Mouse (Mus musculus) spleen, postnatal 14 days (tissue): ENCODE data around the gene Tbc1d8b.

Experiments
- DNase-seq, 2 experiments: peaks; one replicate each; pipeline ENCODE4 v3.0.0; 2021 to 2022; ENCODE audit warnings: low spot score in 2 of 2

The Tbc1d8b gene

DNA sequence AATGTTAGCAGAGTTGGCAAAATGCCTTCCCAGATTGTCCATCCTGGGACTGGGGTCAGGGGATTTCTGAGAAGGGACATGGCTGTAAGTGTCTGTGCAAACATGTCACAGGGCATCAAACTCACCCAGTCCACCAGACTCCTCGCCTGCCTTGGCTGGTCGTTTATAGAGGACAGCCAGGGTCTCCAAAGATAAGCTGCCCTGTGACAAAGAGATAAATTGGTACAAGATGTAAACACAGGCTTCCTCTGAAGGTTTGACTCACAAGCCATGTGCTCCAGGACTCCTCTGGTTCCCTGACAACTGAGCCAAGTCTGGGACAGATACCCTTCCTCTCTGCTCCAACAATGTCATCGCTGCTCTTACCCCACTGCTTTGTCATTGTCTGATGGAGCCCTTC lies 96.2 kb downstream of the Tbc1d8b start:
- DNase-seq: no peak

DNA sequence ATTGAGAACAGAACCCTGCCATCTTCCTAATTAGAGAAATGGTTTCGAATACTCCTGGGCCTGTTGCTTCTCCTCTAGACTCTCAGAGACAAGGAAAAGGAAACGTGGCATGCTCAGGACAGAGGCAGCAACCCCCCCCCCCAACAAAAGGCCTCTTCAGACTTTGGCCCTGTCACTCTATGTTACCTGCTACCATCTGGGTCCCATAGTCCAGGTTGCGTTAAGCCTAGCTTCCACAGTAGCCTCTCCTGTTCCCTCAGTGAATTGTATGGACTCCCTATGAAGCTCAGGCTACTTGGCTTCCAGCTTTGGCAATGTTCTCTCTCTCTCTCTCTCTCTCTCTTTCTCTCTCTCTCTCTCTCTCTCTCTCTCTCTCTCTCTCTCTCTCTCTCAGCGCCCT lies 96.8 kb downstream of the Tbc1d8b start:
- no peak for DNase-seq

DNA sequence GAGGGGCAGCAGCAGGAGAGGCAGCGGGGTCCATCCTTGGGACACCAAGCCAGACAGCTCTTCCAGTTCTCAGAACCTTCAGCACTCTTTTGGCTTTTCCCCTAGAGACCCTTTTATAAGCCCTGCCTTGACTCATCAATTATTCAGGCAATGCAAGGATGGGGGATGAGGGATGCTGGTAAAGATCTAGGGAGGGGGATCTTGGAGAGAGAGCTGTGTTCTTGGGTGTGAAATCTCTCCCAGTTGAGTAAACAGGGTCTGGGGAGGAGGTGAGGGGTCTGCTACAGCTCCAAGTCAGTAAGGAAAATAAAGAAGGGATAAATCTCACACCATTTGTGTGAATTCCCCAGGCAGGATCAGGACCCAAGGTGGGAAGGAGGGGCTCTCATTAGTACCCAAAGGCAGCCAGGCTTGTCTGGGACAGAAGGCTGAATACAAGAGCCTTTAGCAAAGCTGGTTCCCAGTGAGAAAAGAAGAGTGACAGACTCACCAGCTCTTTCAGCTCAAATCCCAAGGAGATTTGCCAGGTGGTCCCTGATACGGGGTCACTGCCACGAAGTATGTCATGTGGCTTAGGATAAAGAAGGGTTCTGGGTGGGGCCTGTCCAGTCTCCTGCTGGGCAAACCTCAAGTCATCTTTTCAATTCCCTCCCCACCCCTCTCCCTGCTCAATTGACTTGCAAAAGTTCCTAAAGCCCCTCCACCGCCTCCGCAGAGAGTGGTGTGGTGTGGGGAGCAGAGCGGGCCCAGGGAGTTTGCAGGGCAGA lies 97.7 kb downstream of the Tbc1d8b start, which contains the start of gene Ripply1:
Gene Ripply1 (minus strand): TSS at position 76 of the 767 bp plus-strand sequence.
- DNase-seq: no peak

DNA sequence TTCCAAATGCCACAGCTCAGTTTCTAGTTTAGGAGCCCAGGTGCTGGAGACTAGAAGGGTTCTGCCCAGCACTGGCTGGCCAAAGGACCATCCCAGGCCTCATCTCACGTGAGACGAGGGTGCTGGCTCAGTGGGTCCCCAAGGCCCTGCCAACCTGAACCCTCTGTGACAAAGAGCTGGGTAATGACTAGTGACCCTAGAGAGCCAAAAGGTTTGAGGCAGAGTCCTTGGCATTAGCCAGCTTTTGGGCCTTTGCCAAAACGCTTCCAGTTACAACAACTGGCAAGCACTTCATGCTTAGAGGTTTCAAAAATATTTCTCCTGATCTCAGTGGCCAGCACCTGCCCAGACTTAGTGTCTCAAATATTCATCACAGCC lies 98.2 kb downstream of the Tbc1d8b start:
- DNase-seq: no peak

DNA sequence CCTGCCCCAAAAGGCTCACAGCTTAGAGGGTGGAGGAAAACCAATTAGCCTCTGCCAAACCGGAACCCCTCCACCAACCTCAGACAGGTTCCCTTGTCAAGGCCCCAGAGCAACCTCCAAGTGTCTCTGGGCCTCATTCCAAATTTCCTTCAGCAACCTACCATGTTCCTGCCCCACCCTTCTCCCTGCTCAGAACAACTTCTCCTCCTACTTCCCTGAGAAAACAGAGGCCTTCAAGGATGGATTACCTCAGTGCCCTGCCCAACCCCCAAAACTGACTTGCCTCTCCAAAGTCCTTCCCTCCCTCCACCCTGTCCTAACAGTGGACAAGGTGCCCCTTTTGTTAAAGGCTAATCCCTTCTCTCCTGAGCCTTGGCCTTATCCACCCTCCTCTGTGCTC lies 101.0 kb downstream of the Tbc1d8b start:
- DNase-seq: no peak

DNA sequence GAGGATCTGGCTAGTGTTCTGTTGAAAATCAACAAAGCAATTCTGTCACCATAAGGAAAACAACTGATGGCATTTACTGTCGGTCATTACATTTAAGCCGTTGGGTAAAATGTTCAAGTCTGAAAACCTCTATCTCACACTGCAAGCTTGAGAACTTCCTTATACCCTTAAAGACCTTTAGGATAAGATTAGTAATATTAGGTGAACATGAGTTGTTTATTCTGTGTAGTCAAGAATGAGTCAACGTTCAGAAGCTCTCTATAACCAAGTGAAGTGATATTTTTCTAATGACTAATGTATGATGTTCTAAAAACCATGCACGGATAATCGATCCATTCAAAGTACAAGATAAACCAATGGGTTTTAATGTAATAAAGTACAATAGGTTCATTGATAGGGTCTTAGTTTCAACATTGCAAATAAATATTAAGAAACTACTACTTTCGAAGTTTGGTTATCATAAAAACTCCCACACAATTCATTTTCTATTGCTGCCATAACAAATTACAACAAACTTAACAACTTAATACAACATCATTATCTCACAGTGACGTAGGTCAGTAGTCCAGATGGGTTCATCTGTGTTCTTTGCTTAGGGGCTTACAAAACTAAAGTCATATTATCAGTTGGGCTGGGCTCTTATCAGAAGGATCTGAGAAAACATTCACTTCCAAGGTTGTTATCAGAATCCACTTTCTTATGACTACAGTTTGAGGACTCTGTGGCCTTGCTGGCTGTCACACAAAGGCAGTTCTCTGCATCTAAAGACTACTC lies 109.5 kb downstream of the Tbc1d8b start:
- no peak for DNase-seq

DNA sequence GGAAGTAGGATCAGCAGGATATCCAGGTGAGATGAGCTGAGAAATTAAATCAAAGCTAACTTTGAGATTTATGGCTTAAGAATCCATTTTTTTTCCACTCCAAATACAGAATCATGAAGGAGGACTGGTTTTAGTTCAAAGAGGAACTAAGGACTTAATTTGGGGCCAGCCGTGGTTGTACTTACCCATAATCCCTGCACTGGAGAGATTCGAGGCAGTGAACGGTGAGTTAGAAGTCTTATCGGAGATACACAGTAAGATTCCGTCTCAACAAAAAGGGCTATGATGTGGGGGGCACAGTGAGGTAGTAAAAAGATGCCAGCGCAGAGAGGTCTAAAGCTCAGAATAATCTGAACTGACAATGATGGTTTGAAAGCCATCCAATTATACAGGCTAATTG lies 111.2 kb downstream of the Tbc1d8b start:
- DNase-seq: no peak

DNA sequence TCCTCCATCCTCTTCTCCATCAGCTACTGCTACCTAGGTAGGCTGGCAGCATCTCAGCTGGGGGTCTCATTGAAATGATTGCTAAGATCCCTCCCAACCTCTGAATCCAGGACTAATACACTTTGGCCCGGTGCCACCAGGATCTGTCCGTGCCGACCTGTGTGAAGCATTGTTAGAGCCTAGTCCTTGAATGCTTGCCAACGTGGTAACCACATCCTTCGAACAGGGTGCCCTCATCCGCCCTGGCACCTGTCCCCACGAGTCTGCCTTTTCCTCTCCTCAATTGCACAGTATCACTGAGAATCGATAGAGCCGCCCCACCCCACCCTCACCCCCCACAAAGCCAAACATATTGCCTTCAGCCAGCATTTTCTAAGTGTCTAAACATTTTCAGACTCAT lies 113.1 kb downstream of the Tbc1d8b start:
- DNase-seq: no peak

DNA sequence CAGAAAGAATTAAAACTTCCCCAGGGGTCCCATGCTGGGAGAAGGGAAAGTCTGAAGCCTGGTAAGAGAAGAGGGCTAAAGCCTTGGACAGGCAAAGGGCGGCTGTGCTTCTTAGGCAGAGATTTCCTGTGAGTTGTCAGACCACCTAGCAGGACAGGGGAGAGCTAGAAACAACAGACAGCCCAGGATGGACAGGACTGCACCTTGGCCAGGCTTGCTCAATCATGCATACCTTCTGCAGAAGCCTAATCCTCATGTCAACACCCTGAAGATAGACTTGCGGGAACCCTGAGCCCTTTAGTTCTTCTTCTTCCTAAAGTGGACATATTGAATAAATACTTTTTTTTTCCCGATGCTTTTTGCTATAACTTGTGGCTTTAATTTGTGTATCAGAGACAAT lies 115.2 kb downstream of the Tbc1d8b start:
- no peak for DNase-seq

DNA sequence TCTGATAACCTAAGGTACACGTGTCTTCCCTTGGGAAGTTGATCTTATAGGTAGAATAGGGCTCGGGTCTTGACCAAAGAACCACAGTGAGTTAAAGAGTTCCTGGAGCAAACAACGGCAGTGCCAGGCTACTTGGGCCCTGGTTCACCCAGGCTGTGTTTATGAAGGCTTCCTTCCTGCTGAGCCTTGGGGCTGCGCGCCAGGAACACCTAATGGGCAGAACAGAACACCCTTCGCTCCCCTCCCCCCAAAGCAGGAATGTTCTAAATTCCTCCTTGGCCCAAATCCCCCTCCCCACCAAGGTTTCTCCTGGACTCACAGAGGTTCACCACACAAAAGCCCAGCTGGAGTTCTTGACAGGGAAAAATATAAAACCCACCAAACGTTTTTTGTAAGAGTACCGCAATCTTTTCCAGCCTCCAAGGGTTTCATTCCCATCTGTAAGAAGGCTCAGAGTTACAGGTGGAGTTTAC lies 115.6 kb downstream of the Tbc1d8b start, which contains the start of gene Cldn2:
Gene Cldn2 (plus strand): TSS at position 423 of the 473 bp plus-strand sequence.
- no peak for DNase-seq
